Mouse (Mus musculus) frontal cortex, adult (tissue): Measurements from ENCODE around the gene Sec22c.

ENCODE experiments used
- ATAC-seq: cut with Nextera tagmentation; 2 replicates; pipeline ENCODE4 v1.9.2; 2017; ENCODE audit warnings: mild to moderate bottlenecking, moderate library complexity, mixed read lengths; ENCODE audit not compliant: low TSS enrichment

Sec22c gene

GRCm38 (mm10) chr9:121653668-121654067, 51.6 kb downstream of the Sec22c start:
- no peak for ATAC-seq

- ATAC-seq: no peak
Measured at GRCm38 (mm10) chr9:121647026-121647425, 58.3 kb downstream of the Sec22c start.

GRCm38 (mm10) chr9:121644855-121645254, 60.4 kb downstream of the Sec22c start:
- no peak for ATAC-seq

GRCm38 (mm10) chr9:121642401-121643181, 62.7 kb downstream of the Sec22c start, which contains the start of gene Vipr1:
Gene Vipr1, plus strand, starts transcription at chr9:121642716.
- peak; percentile 38 for ATAC-seq

- ATAC-seq: peak; percentile 17; the same call in 1 of the 2 replicates
Measured at GRCm38 (mm10) chr9:121642001-121642400, 63.3 kb downstream of the Sec22c start, which contains the start of gene Lyzl4. Gene Lyzl4, minus strand, starts transcription at chr9:121642096.

- peak; percentile 8; the same call in 1 of the 2 replicates for ATAC-seq
Measured at GRCm38 (mm10) chr9:121641235-121641915, 63.9 kb downstream of the Sec22c start.

GRCm38 (mm10) chr9:121639790-121640189, 65.5 kb downstream of the Sec22c start:
- peak; percentile 53 for ATAC-seq

GRCm38 (mm10) chr9:121635835-121636576, 69.3 kb downstream of the Sec22c start:
- no peak for ATAC-seq

- no peak for ATAC-seq
Measured at GRCm38 (mm10) chr9:121633306-121633705, 72.0 kb downstream of the Sec22c start.

GRCm38 (mm10) chr9:121632891-121633290, 72.4 kb downstream of the Sec22c start:
- ATAC-seq: no peak

GRCm38 (mm10) chr9:121631946-121632345, 73.3 kb downstream of the Sec22c start:
- no peak for ATAC-seq

GRCm38 (mm10) chr9:121630627-121631026, 74.7 kb downstream of the Sec22c start:
- peak; percentile 74 for ATAC-seq
